Mouse (Mus musculus) cerebellum, adult 11 months (tissue): ENCODE measurements around the gene Thumpd3.

Experiments
- DNase-seq: peaks from one replicate; pipeline ENCODE4 v3.0.0; 2022

Thumpd3 gene

GRCm38 (mm10) chr6:113079492-113079891, 33.5 kb downstream of the Thumpd3 start:
- no peak for DNase-seq

- DNase-seq, result no peak
These were observed 36.2 kb downstream of the Thumpd3 start for GRCm38 (mm10) chr6:113082229-113082628.

- no peak for DNase-seq
These were observed 38.6 kb downstream of the Thumpd3 start for GRCm38 (mm10) chr6:113084590-113084989.

GRCm38 (mm10) chr6:113093206-113093605, 47.2 kb downstream of the Thumpd3 start:
- no peak for DNase-seq

- no peak for DNase-seq
These were observed 49.5 kb downstream of the Thumpd3 start for GRCm38 (mm10) chr6:113095547-113095946.

- DNase-seq, result no peak
These were observed 51.6 kb downstream of the Thumpd3 start for GRCm38 (mm10) chr6:113097662-113098061.

GRCm38 (mm10) chr6:113099640-113100289, 53.7 kb downstream of the Thumpd3 start:
- peak; percentile 90 for DNase-seq

- no peak for DNase-seq
These were observed 56.5 kb downstream of the Thumpd3 start for GRCm38 (mm10) chr6:113102541-113102940.

- peak; percentile 24 for DNase-seq
These were observed 57.7 kb downstream of the Thumpd3 start for GRCm38 (mm10) chr6:113103765-113104164.

GRCm38 (mm10) chr6:113109378-113109777, 63.4 kb downstream of the Thumpd3 start:
- DNase-seq, result no peak

- no peak for DNase-seq
These were observed 63.9 kb downstream of the Thumpd3 start for GRCm38 (mm10) chr6:113109956-113110355.
